Mouse (Mus musculus) stomach, adult 2 months (tissue): Measurements from ENCODE around the gene Slamf1. TPM values are rescaled to one million over a fixed set of nuclear protein-coding genes. Genes with fewer than 3 reads are reported as not detected.

Source experiments
- polyA plus RNA-seq: library from polyadenylated mRNA; depleted of rRNA; stranded (reverse); fragments of >200 nt; gene quantifications from 2 replicates; pipeline ENCODE4 v1.2.3, GENCODE M21; 2012; rRNA removed

The Slamf1 gene
- not detected in 2 replicates for polyA plus RNA-seq

DNA sequence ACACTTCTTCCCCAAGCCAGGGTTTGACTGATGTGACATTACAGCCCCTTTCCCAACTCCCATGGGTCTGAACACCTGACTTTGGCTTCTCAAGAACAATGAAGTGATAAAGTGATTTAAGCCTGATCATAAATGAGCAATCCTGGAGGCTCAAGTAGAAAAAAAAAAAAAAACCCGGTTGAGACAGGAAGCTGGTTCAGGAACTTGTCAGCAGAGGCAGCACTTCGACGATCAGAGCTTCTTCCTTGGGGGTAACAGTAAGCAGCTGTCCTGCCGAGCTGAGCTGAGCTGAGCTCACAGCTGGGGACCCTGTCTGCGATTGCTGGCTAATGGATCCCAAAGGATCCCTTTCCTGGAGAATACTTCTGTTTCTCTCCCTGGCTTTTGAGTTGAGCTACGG lies at the start of gene Slamf1:
Gene Slamf1 (plus strand): TSS at position 230 of the 400 bp plus-strand sequence.

DNA sequence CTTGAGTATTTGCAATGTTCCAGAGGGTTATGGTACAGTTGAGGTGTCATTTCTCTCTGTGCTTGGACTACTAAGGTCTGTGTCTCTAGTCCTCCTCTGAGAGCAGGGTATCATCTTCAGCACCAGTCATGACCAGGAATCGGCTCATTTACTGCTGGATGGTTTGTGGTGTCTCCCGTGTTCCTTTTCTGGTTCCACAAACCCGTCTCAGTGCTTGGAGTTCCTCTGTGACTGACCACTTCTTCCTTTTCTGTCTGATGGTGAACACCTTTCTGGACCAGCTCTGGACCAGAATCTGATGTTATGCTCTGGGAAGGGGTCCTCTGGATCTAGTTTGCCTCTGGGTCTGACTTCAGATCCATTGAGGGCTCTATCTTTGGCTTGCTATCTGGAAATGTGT lies 72.6 kb downstream of the Slamf1 start, which contains the start of gene Cd84:
Gene Cd84 (plus strand): TSS at position 210 of the 400 bp plus-strand sequence.

Other genes with a start within 250 kb of the Slamf1 start
- gene Itln1, start 231.8 kb upstream of the Slamf1 start, polyA plus RNA-seq = 2.5 and 36.8 TPM in 2 replicates
- gene Cd244a, start 207.9 kb upstream of the Slamf1 start, polyA plus RNA-seq = 0.10 TPM in 1 of 2 replicates, not detected in the other
- 0.12 and 0.25 TPM in 2 replicates for gene Ly9, start 159.7 kb upstream of the Slamf1 start, polyA plus RNA-seq
- gene Slamf7, start 114.1 kb upstream of the Slamf1 start, polyA plus RNA-seq = 0.05 and 0.23 TPM in 2 replicates
- gene Cd48, start 85.1 kb upstream of the Slamf1 start, polyA plus RNA-seq = 0.29 and 0.30 TPM in 2 replicates
- gene Cd84, start 72.6 kb downstream of the Slamf1 start, polyA plus RNA-seq = 0.16 and 0.50 TPM in 2 replicates
- gene Gm10521, start 128.5 kb downstream of the Slamf1 start, polyA plus RNA-seq = 0.02 TPM in 1 of 2 replicates, not detected in the other
- 0.03 TPM in 1 of 2 replicates, not detected in the other for gene Slamf6, start 150.4 kb downstream of the Slamf1 start, polyA plus RNA-seq